Mouse (Mus musculus): ENCODE results near the gene Scml4. TPM values are rescaled to one million over a fixed set of nuclear protein-coding genes. Genes with fewer than 3 reads are reported as not detected.

Gene Scml4
- polyA plus RNA-seq, 1 experiment from 2014 or later, result 10.6 TPM

GRCm38 (mm10) chr10:42984886-42985285 lies 124.7 kb downstream of the Scml4 start:
- WGBS, result 45% methylated on average over 4 of the region's 4 CpGs
- no peak overlapping the region for H3K4me2 ChIP-seq
- ATAC-seq (ENCODE audit: low FRiP score, low read depth), result no peak

GRCm38 (mm10) chr10:42987594-42988052 lies 127.5 kb downstream of the Scml4 start:
- Histone ChIP-seq H3K9me3 (no peaks in the 10 kb centered on the region), H3K9ac (no peak overlapping the region), H3K27me3 (no peaks in the 10 kb centered on the region), H3K4me3 (no peak overlapping the region), H3K27ac (replicated peaks) (no peak overlapping the region), H3K4me1 (replicated peaks) (peaks cover 13% of the 10 kb centered on the region), H3K36me3 (no peaks in the 10 kb centered on the region), H3K4me2 (no peak overlapping the region)
- ATAC-seq (ENCODE audit: low FRiP score, low read depth), result peak; percentile 50; the same call in 1 of the 2 replicates
- WGBS, result 19% methylated on average over 6 of the region's 6 CpGs

More at GRCm38 (mm10) chr10:42984886-42985285, 124.7 kb downstream of the Scml4 start:
- H3K4me3 ChIP-seq, result no peak overlapping the region
- no peaks in the 10 kb centered on the region for H3K36me3 ChIP-seq
- no peaks in the 10 kb centered on the region for H3K9me3 ChIP-seq
- no peak overlapping the region for H3K9ac ChIP-seq
- H3K27ac ChIP-seq (replicated peaks), result no peak overlapping the region
- 0 out of 2 replicates have a peak, but pooled peaks cover 3% of the 10 kb centered on the region for H3K4me1 ChIP-seq (replicated peaks)
- no peaks in the 10 kb centered on the region for H3K27me3 ChIP-seq

GRCm38 (mm10) chr10:42988627-42989026 lies 128.5 kb downstream of the Scml4 start:
- ATAC-seq (ENCODE audit: low FRiP score, low read depth), result no peak
- H3K27me3 ChIP-seq, result no peaks in the 10 kb centered on the region
- H3K4me2 ChIP-seq, result no peak overlapping the region
- no peak overlapping the region for H3K27ac ChIP-seq (replicated peaks)
- no peaks in the 10 kb centered on the region for H3K9me3 ChIP-seq
- H3K9ac ChIP-seq, result no peak overlapping the region
- H3K4me1 ChIP-seq (replicated peaks), result peaks cover 13% of the 10 kb centered on the region
- 63% methylated on average over 15 of the region's 15 CpGs for whole genome bisulfite sequencing
- no peaks in the 10 kb centered on the region for H3K36me3 ChIP-seq
- H3K4me3 ChIP-seq, result no peak overlapping the region

- Histone ChIP-seq H3K27me3 (no peaks in the 10 kb centered on the region), H3K9ac (no peak overlapping the region), H3K27ac (replicated peaks) (no peak overlapping the region), H3K4me3 (no peak overlapping the region), H3K9me3 (no peaks in the 10 kb centered on the region), H3K4me1 (replicated peaks) (peaks cover 23% of the 10 kb centered on the region), H3K36me3 (no peaks in the 10 kb centered on the region), H3K4me2 (no peak overlapping the region)
- ATAC-seq (ENCODE audit: low FRiP score, low read depth), result no peak
- 30% methylated on average over 6 of the region's 6 CpGs for WGBS
Measured at GRCm38 (mm10) chr10:42989910-42990309, 129.7 kb downstream of the Scml4 start.

GRCm38 (mm10) chr10:42991018-42991417 lies 130.8 kb downstream of the Scml4 start:
- Histone ChIP-seq H3K4me3 (no peak overlapping the region), H3K36me3 (no peaks in the 10 kb centered on the region), H3K9ac (no peak overlapping the region), H3K4me2 (no peak overlapping the region), H3K27ac (replicated peaks) (no peak overlapping the region), H3K27me3 (no peaks in the 10 kb centered on the region), H3K4me1 (replicated peaks) (peaks cover 25% of the 10 kb centered on the region), H3K9me3 (no peaks in the 10 kb centered on the region)
- 35% methylated on average over 9 of the region's 9 CpGs for whole genome bisulfite sequencing
- peak; percentile 36; the same call in 1 of the 2 replicates for ATAC-seq (ENCODE audit: low FRiP score, low read depth)

- Histone ChIP-seq H3K9me3 (no peaks in the 10 kb centered on the region), H3K9ac (no peak overlapping the region), H3K27me3 (no peaks in the 10 kb centered on the region), H3K4me2 (peak overlapping the region; percentile 35), H3K4me1 (replicated peaks) (peaks cover 23% of the 10 kb centered on the region), H3K27ac (replicated peaks) (no peak overlapping the region), H3K36me3 (no peaks in the 10 kb centered on the region), H3K4me3 (no peak overlapping the region)
- 21% methylated on average over 13 of the region's 13 CpGs for WGBS
- no peak for ATAC-seq (ENCODE audit: low FRiP score, low read depth)
Measured at GRCm38 (mm10) chr10:42994331-42994782, 134.2 kb downstream of the Scml4 start.

- H3K4me1 ChIP-seq (replicated peaks), result peaks cover 23% of the 10 kb centered on the region
- 53% methylated on average over 13 of the region's 13 CpGs for WGBS
- H3K27ac ChIP-seq (replicated peaks), result no peak overlapping the region
- ATAC-seq (ENCODE audit: low FRiP score, low read depth), result no peak
- H3K36me3 ChIP-seq, result no peaks in the 10 kb centered on the region
- no peaks in the 10 kb centered on the region for H3K9me3 ChIP-seq
- no peaks in the 10 kb centered on the region for H3K27me3 ChIP-seq
- no peak overlapping the region for H3K4me2 ChIP-seq
- no peak overlapping the region for H3K9ac ChIP-seq
- H3K4me3 ChIP-seq, result no peak overlapping the region
Measured at GRCm38 (mm10) chr10:42995484-42995895, 135.3 kb downstream of the Scml4 start.

- Histone ChIP-seq H3K27ac (replicated peaks) (no peak overlapping the region), H3K4me2 (no peak overlapping the region), H3K4me1 (replicated peaks) (peaks cover 13% of the 10 kb centered on the region), H3K36me3 (no peaks in the 10 kb centered on the region), H3K4me3 (no peak overlapping the region), H3K9me3 (no peaks in the 10 kb centered on the region), H3K27me3 (no peaks in the 10 kb centered on the region), H3K9ac (no peak overlapping the region)
- WGBS, result 93% methylated on average over 2 of the region's 2 CpGs
- ATAC-seq (ENCODE audit: low FRiP score, low read depth), result no peak
Measured at GRCm38 (mm10) chr10:42997278-42997677, 137.1 kb downstream of the Scml4 start.

- peak; percentile 36; the same call in 1 of the 2 replicates for ATAC-seq (ENCODE audit: low FRiP score, low read depth)
- Histone ChIP-seq H3K4me3 (no peak overlapping the region), H3K4me1 (replicated peaks) (peaks cover 17% of the 10 kb centered on the region), H3K9me3 (no peaks in the 10 kb centered on the region), H3K27ac (replicated peaks) (no peak overlapping the region), H3K36me3 (no peaks in the 10 kb centered on the region), H3K27me3 (no peaks in the 10 kb centered on the region), H3K4me2 (no peak overlapping the region), H3K9ac (no peak overlapping the region)
- WGBS, result 89% methylated on average over 10 of the region's 10 CpGs
Measured at GRCm38 (mm10) chr10:42999324-42999723, 139.2 kb downstream of the Scml4 start.

GRCm38 (mm10) chr10:43001433-43001832 lies 141.3 kb downstream of the Scml4 start:
- peaks cover 9% of the 10 kb centered on the region; the same call in 1 of the 2 replicates for H3K4me1 ChIP-seq (replicated peaks)
- H3K36me3 ChIP-seq, result no peaks in the 10 kb centered on the region
- no peak overlapping the region for H3K27ac ChIP-seq (replicated peaks)
- 66% methylated on average over 3 of the region's 3 CpGs for WGBS
- no peaks in the 10 kb centered on the region for H3K9me3 ChIP-seq
- no peak for ATAC-seq (ENCODE audit: low FRiP score, low read depth)
- H3K27me3 ChIP-seq, result no peaks in the 10 kb centered on the region
- no peak overlapping the region for H3K4me2 ChIP-seq
- H3K4me3 ChIP-seq, result no peak overlapping the region
- no peak overlapping the region for H3K9ac ChIP-seq

- ATAC-seq (ENCODE audit: low FRiP score, low read depth), result no peak
- no peak overlapping the region for H3K9ac ChIP-seq
- peaks cover 9% of the 10 kb centered on the region; the same call in 1 of the 2 replicates for H3K4me1 ChIP-seq (replicated peaks)
- no peaks in the 10 kb centered on the region for H3K36me3 ChIP-seq
- H3K9me3 ChIP-seq, result no peaks in the 10 kb centered on the region
- no peaks in the 10 kb centered on the region for H3K27me3 ChIP-seq
- H3K4me3 ChIP-seq, result no peak overlapping the region
- H3K4me2 ChIP-seq, result peak overlapping the region; percentile 51
- 10% methylated on average over 13 of the region's 13 CpGs for WGBS
- H3K27ac ChIP-seq (replicated peaks), result no peak overlapping the region
Measured at GRCm38 (mm10) chr10:43002066-43002678, 142.0 kb downstream of the Scml4 start.

- H3K4me3 ChIP-seq, result peak overlapping the region; percentile 17; the same call in 1 of the 2 replicates
- no peaks in the 10 kb centered on the region for H3K36me3 ChIP-seq
- ATAC-seq (ENCODE audit: low FRiP score, low read depth), result no peak
- H3K4me1 ChIP-seq (replicated peaks), result peaks cover 9% of the 10 kb centered on the region; the same call in 1 of the 2 replicates
- WGBS, result 11% methylated on average over 25 of the region's 25 CpGs
- H3K27ac ChIP-seq (replicated peaks), result no peak overlapping the region
- peak overlapping the region; percentile 51 for H3K4me2 ChIP-seq
- H3K9me3 ChIP-seq, result no peaks in the 10 kb centered on the region
- H3K9ac ChIP-seq, result no peak overlapping the region
- no peaks in the 10 kb centered on the region for H3K27me3 ChIP-seq
Measured at GRCm38 (mm10) chr10:43002721-43003465, 142.7 kb downstream of the Scml4 start.

Data from hindbrain, embryonic 15.5 days (tissue).